Mouse (Mus musculus) CH12.LX (cell line): ENCODE measurements at regions not wholly inside any gene's neighbourhood (a gene's known extent, or its start where the extent isn't known, plus 50 kb on each side); places are given as distances from the start of the nearest gene placed in this dataset.
A peak's percentile ranks its signal among the peaks of the same experiment; 100 is the strongest.

Experiments
- DNase-seq: peaks from one replicate; pipeline ENCODE4 v3.0.0-alpha.2; 2013; ENCODE audit errors: extremely low read depth
- H3K27ac ChIP-seq: 2 replicates; pipeline ENCODE4 v1.5.1; 2012; ENCODE audit warnings: low read depth, mild to moderate bottlenecking, control low read depth, moderate library complexity; ENCODE audit not compliant: insufficient read depth
- H3K27me3 ChIP-seq: replicated peaks from 2 replicates; pipeline ENCODE3; 2012; ENCODE audit warnings: inconsistent platforms
- H3K36me3 ChIP-seq, 2 experiments: replicated peaks in 1 of 2; 2 replicates each; pipeline versions ENCODE3 to v1.6.1; 2012; ENCODE audit warnings: inconsistent platforms in 1 of 2, low read length in 1 of 2, mild to moderate bottlenecking in 1 of 2, mixed read lengths in 1 of 2, moderate library complexity in 1 of 2; ENCODE audit not compliant: control insufficient read depth in 1 of 2, insufficient read depth in 1 of 2
- H3K4me1 ChIP-seq, 2 experiments: 2 replicates each; pipeline ENCODE4 v1.6.1; 2012; ENCODE audit warnings: inconsistent platforms in 1 of 2, moderate library complexity in 1 of 2; ENCODE audit not compliant: insufficient read depth in 2 of 2, control insufficient read depth in 1 of 2
- H3K4me2 ChIP-seq: 2 replicates; pipeline ENCODE4 v1.6.1; 2012; ENCODE audit warnings: low read depth, mild to moderate bottlenecking, control low read depth; ENCODE audit not compliant: poor library complexity, insufficient read depth, severe bottlenecking
- H3K4me3 ChIP-seq, 3 experiments: fragments of 150-350 bp in 1 of 3; sonication (generic) in 1 of 3; replicated peaks in 1 of 3; 2 replicates each; pipeline versions ENCODE3 to v1.5.1; 2011 to 2012; ENCODE audit warnings: low read depth in 2 of 3, low read length in 2 of 3, mild to moderate bottlenecking in 2 of 3, moderate library complexity in 2 of 3, control low read depth in 1 of 3, improper control_type of control experiment in 1 of 3, inconsistent platforms in 1 of 3, mixed read lengths in 1 of 3; ENCODE audit not compliant: poor library complexity in 1 of 3
- H3K79me2 ChIP-seq: replicated peaks from 2 replicates; pipeline ENCODE4 v1.6.1; 2012; ENCODE audit warnings: mild to moderate bottlenecking, moderate library complexity; ENCODE audit not compliant: control insufficient read depth, poor library complexity, insufficient read depth, severe bottlenecking; ENCODE audit errors: extremely low read depth
- H3K9ac ChIP-seq: 2 replicates; pipeline ENCODE4 v1.6.1; 2012; ENCODE audit warnings: low read depth, mild to moderate bottlenecking, control low read depth, moderate library complexity; ENCODE audit not compliant: insufficient read depth
- H3K9me3 ChIP-seq: replicated peaks from 2 replicates; pipeline ENCODE3; 2012; ENCODE audit warnings: low read length, inconsistent platforms, mixed read lengths
- BHLHE40 ChIP-seq: IDR thresholded peaks from 2 replicates; pipeline ENCODE4 v1.6.1; 2011; ENCODE audit warnings: mild to moderate bottlenecking, low read depth, low read length, improper control_type of control experiment
- CTCF ChIP-seq, 2 experiments: IDR thresholded peaks in 1 of 2; conservative IDR thresholded peaks in 1 of 2; 2 replicates each; pipeline ENCODE4 v1.5.1; 2011 to 2012; ENCODE audit warnings: low read depth in 2 of 2, low read length in 2 of 2, improper control_type of control experiment in 1 of 2, inconsistent platforms in 1 of 2, mild to moderate bottlenecking in 1 of 2, moderate library complexity in 1 of 2
- ELF1 ChIP-seq: IDR thresholded peaks from 2 replicates; pipeline ENCODE4 v1.6.1; 2014; ENCODE audit warnings: low read depth, mild to moderate bottlenecking, inconsistent platforms, low read length, improper control_type of control experiment
- JUN ChIP-seq: IDR thresholded peaks from 2 replicates; pipeline ENCODE4 v1.6.1; 2011; ENCODE audit warnings: low read depth, mild to moderate bottlenecking, low read length, improper control_type of control experiment, moderate library complexity; ENCODE audit not compliant: insufficient read depth
- KAT2A ChIP-seq: IDR thresholded peaks from 2 replicates; pipeline ENCODE4 v1.6.1; 2012; ENCODE audit warnings: low read length, improper control_type of control experiment, inconsistent platforms; ENCODE audit not compliant: insufficient replicate concordance
- MAX ChIP-seq: IDR thresholded peaks from 2 replicates; pipeline ENCODE4 v1.6.1; 2011; ENCODE audit warnings: low read length, improper control_type of control experiment
- MEF2A ChIP-seq: IDR thresholded peaks from 2 replicates; pipeline ENCODE4 v1.6.1; 2014; ENCODE audit warnings: low read depth, mild to moderate bottlenecking, inconsistent platforms, low read length, improper control_type of control experiment, borderline replicate concordance
- MXI1 ChIP-seq: IDR thresholded peaks from 2 replicates; pipeline ENCODE4 v1.6.1; 2011; ENCODE audit warnings: mild to moderate bottlenecking, low read depth, low read length, improper control_type of control experiment
- PAX5 ChIP-seq: IDR thresholded peaks from 2 replicates; pipeline ENCODE4 v1.6.1; 2012; ENCODE audit warnings: low read length, inconsistent platforms, mixed read lengths
- SIN3A ChIP-seq: IDR thresholded peaks from 2 replicates; pipeline ENCODE4 v1.6.1; 2012; ENCODE audit warnings: low read length, improper control_type of control experiment, inconsistent platforms
- SMC3 ChIP-seq: IDR thresholded peaks from 2 replicates; pipeline ENCODE4 v1.6.1; 2011; ENCODE audit warnings: low read depth, low read length, improper control_type of control experiment
- TBP ChIP-seq: conservative IDR thresholded peaks from 2 replicates; pipeline ENCODE4 v1.6.1; 2011; ENCODE audit warnings: low read depth, low read length, improper control_type of control experiment
- UBTF ChIP-seq: IDR thresholded peaks from 2 replicates; pipeline ENCODE4 v1.6.1; 2012; ENCODE audit warnings: low read depth, mild to moderate bottlenecking, inconsistent platforms, low read length, improper control_type of control experiment, moderate library complexity
- USF1 ChIP-seq: IDR thresholded peaks from 2 replicates; pipeline ENCODE4 v1.6.1; 2014; ENCODE audit warnings: low read depth, mild to moderate bottlenecking, inconsistent platforms, low read length, improper control_type of control experiment
- ZMIZ1 ChIP-seq: IDR thresholded peaks from 2 replicates; pipeline ENCODE4 v1.6.1; 2012; ENCODE audit warnings: low read depth, mild to moderate bottlenecking, inconsistent platforms, low read length, improper control_type of control experiment
- dilution Hi-C: fragments of 300-500 bp; cut with MboI; formaldehyde crosslinking; loops from 2 replicates; pipeline ENCODE4 v1.14.3; 2020; ENCODE audit warnings: low sequenced_read_pairs; ENCODE audit not compliant: extremely low pct_unique_long_range_greater_than_20kb, extremely low pct_ligation_motif_present
- in situ Hi-C: fragments of 300-500 bp; cut with MboI; formaldehyde crosslinking; loops from 3 replicates; pipeline ENCODE4 v1.14.3; 2019; ENCODE audit warnings: low sequenced_read_pairs, low pct_ligation_motif_present, low pct_unique_long_range_greater_than_20kb, mixed read lengths

DNA sequence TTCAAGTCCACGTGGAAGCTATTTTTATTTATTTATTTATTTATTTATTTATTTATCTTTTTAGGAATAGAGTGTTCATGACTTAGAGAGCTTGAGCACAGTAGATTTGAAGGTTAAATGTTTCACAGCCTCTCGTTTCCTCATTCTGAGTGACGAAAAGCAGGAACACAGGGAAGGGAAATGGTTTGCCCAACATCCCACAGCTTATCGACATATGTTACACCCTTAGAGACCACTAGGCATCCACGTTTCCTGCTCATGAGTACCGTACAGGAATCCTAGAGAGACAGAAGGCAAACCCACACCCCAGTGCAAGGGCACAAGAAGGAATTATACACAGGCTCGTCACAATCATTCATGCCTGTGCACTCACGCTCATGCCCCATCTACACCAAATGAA, 122.5 kb upstream of the Thbs1 start:
- in situ Hi-C loops = no loop called here
- no peak for TF ChIP-seq ELF1
- TF ChIP-seq, all 38 proteins: peak for 0
- dilution Hi-C loops = no loop called here
- H3K79me2 ChIP-seq = no peaks in the 10 kb centered on the region
- H3K27ac ChIP-seq = no peak overlapping the region
- no peak overlapping the region for H3K4me3 ChIP-seq
- H3K27me3 ChIP-seq = no peaks in the 10 kb centered on the region
- H3K9me3 ChIP-seq = no peaks in the 10 kb centered on the region
- H3K4me1 ChIP-seq = no peaks in the 10 kb centered on the region
- DNase-seq = no peak
- H3K36me3 ChIP-seq = no peaks in the 10 kb centered on the region
- H3K4me2 ChIP-seq = no peak overlapping the region
- no peak overlapping the region for H3K9ac ChIP-seq

GRCm38 (mm10) chr2:117996130-117997083, 115.3 kb upstream of the Thbs1 start:
- no peak overlapping the region for H3K4me3 ChIP-seq
- DNase-seq = peak; percentile 42
- no peaks in the 10 kb centered on the region for H3K9me3 ChIP-seq
- TF ChIP-seq MAX (peak; percentile 28; the same call in 1 of the 2 replicates), CTCF (conservative IDR thresholded peaks at IDR 0.05 in 1 of 2, IDR thresholded peaks at IDR 0.05 in 1 of 2; ENCODE audit: low read depth in 2 of 2, low read length in 2 of 2) (no peak), TBP (no peak), ZMIZ1 (no peak), UBTF (no peak), BHLHE40 (peak; percentile 15; the same call in 1 of the 2 replicates), JUN (no peak), SIN3A (no peak), USF1 (no peak), MXI1 (no peak), MEF2A (no peak), SMC3 (no peak), KAT2A (no peak), PAX5 (no peak)
- H3K36me3 ChIP-seq = no peaks in the 10 kb centered on the region
- no peak overlapping the region for H3K4me2 ChIP-seq
- no peaks in the 10 kb centered on the region for H3K27me3 ChIP-seq
- no peak overlapping the region for H3K9ac ChIP-seq
- in situ Hi-C loops = no loop called here
- peaks cover 0 to 11% of the 10 kb centered on the region in 2 experiments; a peak in 2 of 4 replicates for H3K4me1 ChIP-seq
- no peaks in the 10 kb centered on the region for H3K79me2 ChIP-seq
- H3K27ac ChIP-seq = no peak overlapping the region
- dilution Hi-C loops = no loop called here
